Mouse (Mus musculus) CH12.LX (cell line): ENCODE measurements around the gene Gm17490. TPM values are rescaled to one million over a fixed set of nuclear protein-coding genes. Genes with fewer than 3 reads are reported as not detected.

ENCODE experiments used
- DNase-seq: peaks from one replicate; pipeline ENCODE4 v3.0.0-alpha.2; 2013; ENCODE audit errors: extremely low read depth
- H3K27ac ChIP-seq: 2 replicates; pipeline ENCODE4 v1.5.1; 2012; ENCODE audit warnings: low read depth, mild to moderate bottlenecking, control low read depth, moderate library complexity; ENCODE audit not compliant: insufficient read depth
- H3K27me3 ChIP-seq: replicated peaks from 2 replicates; pipeline ENCODE3; 2012; ENCODE audit warnings: inconsistent platforms
- H3K36me3 ChIP-seq, 2 experiments: replicated peaks in 1 of 2; 2 replicates each; pipeline versions ENCODE3 to v1.6.1; 2012; ENCODE audit warnings: inconsistent platforms in 1 of 2, low read length in 1 of 2, mild to moderate bottlenecking in 1 of 2, mixed read lengths in 1 of 2, moderate library complexity in 1 of 2; ENCODE audit not compliant: control insufficient read depth in 1 of 2, insufficient read depth in 1 of 2
- H3K4me1 ChIP-seq, 2 experiments: 2 replicates each; pipeline ENCODE4 v1.6.1; 2012; ENCODE audit warnings: inconsistent platforms in 1 of 2, moderate library complexity in 1 of 2; ENCODE audit not compliant: insufficient read depth in 2 of 2, control insufficient read depth in 1 of 2
- H3K4me2 ChIP-seq: 2 replicates; pipeline ENCODE4 v1.6.1; 2012; ENCODE audit warnings: low read depth, mild to moderate bottlenecking, control low read depth; ENCODE audit not compliant: poor library complexity, insufficient read depth, severe bottlenecking
- H3K4me3 ChIP-seq, 3 experiments: fragments of 150-350 bp in 1 of 3; sonication (generic) in 1 of 3; replicated peaks in 1 of 3; 2 replicates each; pipeline versions ENCODE3 to v1.5.1; 2011 to 2012; ENCODE audit warnings: low read depth in 2 of 3, low read length in 2 of 3, mild to moderate bottlenecking in 2 of 3, moderate library complexity in 2 of 3, control low read depth in 1 of 3, improper control_type of control experiment in 1 of 3, inconsistent platforms in 1 of 3, mixed read lengths in 1 of 3; ENCODE audit not compliant: poor library complexity in 1 of 3
- H3K79me2 ChIP-seq: replicated peaks from 2 replicates; pipeline ENCODE4 v1.6.1; 2012; ENCODE audit warnings: mild to moderate bottlenecking, moderate library complexity; ENCODE audit not compliant: control insufficient read depth, poor library complexity, insufficient read depth, severe bottlenecking; ENCODE audit errors: extremely low read depth
- H3K9ac ChIP-seq: 2 replicates; pipeline ENCODE4 v1.6.1; 2012; ENCODE audit warnings: low read depth, mild to moderate bottlenecking, control low read depth, moderate library complexity; ENCODE audit not compliant: insufficient read depth
- H3K9me3 ChIP-seq: replicated peaks from 2 replicates; pipeline ENCODE3; 2012; ENCODE audit warnings: low read length, inconsistent platforms, mixed read lengths
- CHD1 ChIP-seq: IDR thresholded peaks from 2 replicates; pipeline ENCODE4 v1.6.1; 2012; ENCODE audit warnings: low read depth, low read length, improper control_type of control experiment, inconsistent platforms
- CTCF ChIP-seq, 2 experiments: IDR thresholded peaks in 1 of 2; conservative IDR thresholded peaks in 1 of 2; 2 replicates each; pipeline ENCODE4 v1.5.1; 2011 to 2012; ENCODE audit warnings: low read depth in 2 of 2, low read length in 2 of 2, improper control_type of control experiment in 1 of 2, inconsistent platforms in 1 of 2, mild to moderate bottlenecking in 1 of 2, moderate library complexity in 1 of 2
- ETS1 ChIP-seq: conservative IDR thresholded peaks from 2 replicates; pipeline ENCODE4 v1.6.1; 2012; ENCODE audit warnings: low read depth, mild to moderate bottlenecking, inconsistent platforms, low read length, improper control_type of control experiment, moderate library complexity
- GABPA ChIP-seq: IDR thresholded peaks from 2 replicates; pipeline ENCODE4 v1.6.1; 2012; ENCODE audit warnings: low read depth, low read length, improper control_type of control experiment, inconsistent platforms; ENCODE audit not compliant: insufficient replicate concordance
- HCFC1 ChIP-seq: IDR thresholded peaks from 2 replicates; pipeline ENCODE4 v1.6.1; 2012; ENCODE audit warnings: low read depth, mild to moderate bottlenecking, inconsistent platforms, low read length, improper control_type of control experiment
- IRF4 ChIP-seq: IDR thresholded peaks from 2 replicates; pipeline ENCODE4 v1.6.1; 2014; ENCODE audit warnings: low read depth, mild to moderate bottlenecking, inconsistent platforms, low read length, improper control_type of control experiment
- KAT2A ChIP-seq: IDR thresholded peaks from 2 replicates; pipeline ENCODE4 v1.6.1; 2012; ENCODE audit warnings: low read length, improper control_type of control experiment, inconsistent platforms; ENCODE audit not compliant: insufficient replicate concordance
- MAFK ChIP-seq: IDR thresholded peaks from 2 replicates; pipeline ENCODE4 v1.6.1; 2011; ENCODE audit warnings: low read length, improper control_type of control experiment; ENCODE audit not compliant: insufficient replicate concordance
- MAX ChIP-seq: IDR thresholded peaks from 2 replicates; pipeline ENCODE4 v1.6.1; 2011; ENCODE audit warnings: low read length, improper control_type of control experiment
- MAZ ChIP-seq: IDR thresholded peaks from 2 replicates; pipeline ENCODE4 v1.6.1; 2012; ENCODE audit warnings: low read depth, mild to moderate bottlenecking, inconsistent platforms, low read length, improper control_type of control experiment, moderate library complexity
- MEF2A ChIP-seq: IDR thresholded peaks from 2 replicates; pipeline ENCODE4 v1.6.1; 2014; ENCODE audit warnings: low read depth, mild to moderate bottlenecking, inconsistent platforms, low read length, improper control_type of control experiment, borderline replicate concordance
- MXI1 ChIP-seq: IDR thresholded peaks from 2 replicates; pipeline ENCODE4 v1.6.1; 2011; ENCODE audit warnings: mild to moderate bottlenecking, low read depth, low read length, improper control_type of control experiment
- MYC ChIP-seq: IDR thresholded peaks from 2 replicates; pipeline ENCODE4 v1.6.1; 2011; ENCODE audit warnings: low read depth, mild to moderate bottlenecking, improper control_type of control experiment, low read length
- PAX5 ChIP-seq: IDR thresholded peaks from 2 replicates; pipeline ENCODE4 v1.6.1; 2012; ENCODE audit warnings: low read length, inconsistent platforms, mixed read lengths
- POLR2A ChIP-seq: IDR thresholded peaks from 2 replicates; pipeline ENCODE4 v1.6.1; 2011; ENCODE audit warnings: low read depth, mild to moderate bottlenecking, improper control_type of control experiment, low read length
- POLR2AphosphoS2 ChIP-seq: IDR thresholded peaks from 2 replicates; pipeline ENCODE4 v1.6.1; 2011; ENCODE audit warnings: low read depth, low read length, improper control_type of control experiment
- SIN3A ChIP-seq: IDR thresholded peaks from 2 replicates; pipeline ENCODE4 v1.6.1; 2012; ENCODE audit warnings: low read length, improper control_type of control experiment, inconsistent platforms
- TCF12 ChIP-seq: IDR thresholded peaks from 2 replicates; pipeline ENCODE4 v1.6.1; 2014; ENCODE audit warnings: low read depth, mild to moderate bottlenecking, inconsistent platforms, low read length, improper control_type of control experiment
- USF2 ChIP-seq: conservative IDR thresholded peaks from 2 replicates; pipeline ENCODE4 v1.6.1; 2011; ENCODE audit warnings: low read depth, low read length, improper control_type of control experiment
- ZMIZ1 ChIP-seq: IDR thresholded peaks from 2 replicates; pipeline ENCODE4 v1.6.1; 2012; ENCODE audit warnings: low read depth, mild to moderate bottlenecking, inconsistent platforms, low read length, improper control_type of control experiment
- dilution Hi-C: fragments of 300-500 bp; cut with MboI; formaldehyde crosslinking; loops from 2 replicates; pipeline ENCODE4 v1.14.3; 2020; ENCODE audit warnings: low sequenced_read_pairs; ENCODE audit not compliant: extremely low pct_unique_long_range_greater_than_20kb, extremely low pct_ligation_motif_present
- in situ Hi-C: fragments of 300-500 bp; cut with MboI; formaldehyde crosslinking; loops from 3 replicates; pipeline ENCODE4 v1.14.3; 2019; ENCODE audit warnings: low sequenced_read_pairs, low pct_ligation_motif_present, low pct_unique_long_range_greater_than_20kb, mixed read lengths
- polyA plus RNA-seq: library from polyadenylated mRNA; unstranded; fragments of >175 nt; gene quantifications from 2 replicates; pipeline ENCODE4 v1.2.1, GENCODE M21; 2012; ENCODE audit warnings: low read depth; ENCODE audit not compliant: insufficient read length
- total RNA-seq, 2 experiments: library from RNA; depleted of rRNA; stranded (reverse); fragments of 300-350 nt in 1 of 2; fragments of >200 nt in 1 of 2; gene quantifications; 2 replicates each; pipeline ENCODE4 v1.2.3; 2012 to 2014

The Gm17490 gene
- total and polyA plus RNA-seq, 3 experiments: not detected

- peak; percentile 90 for TF ChIP-seq HCFC1
- TF ChIP-seq ETS1: peak; percentile 15; the same call in 1 of the 2 replicates
- TF ChIP-seq USF2: no peak
- peak; percentile 39; the same call in 1 of the 2 replicates for TF ChIP-seq IRF4
- peak; percentile 73; the same call in 1 of the 2 replicates for TF ChIP-seq KAT2A
- TF ChIP-seq MAZ: no peak
- TF ChIP-seq ZMIZ1: 0 out of 2 replicates have a peak, but pooled peaks have one; percentile 35
- TF ChIP-seq MAX: peak; percentile 73
- no peak for TF ChIP-seq MAFK
These were observed 23.3 kb downstream of the Gm17490 start (continued) for GRCm38 (mm10) chr2:11602506-11603489.

- Histone ChIP-seq H3K79me2 (peaks cover 56% of the 10 kb centered on the region), H3K4me1 (peaks cover 0 to 46% of the 10 kb centered on the region in 2 experiments; a peak in 2 of 4 replicates), H3K27ac (no peak overlapping the region), H3K36me3 (peaks cover 28 to 40% of the 10 kb centered on the region in 2 experiments), H3K9me3 (no peaks in the 10 kb centered on the region), H3K4me3 (peak overlapping the region; percentile 77 to 98 (median 95)), H3K27me3 (no peaks in the 10 kb centered on the region), H3K4me2 (peak overlapping the region; percentile 97), H3K9ac (peak overlapping the region; percentile 87)
- in situ Hi-C loops: no loop called here
- TF ChIP-seq CTCF (conservative IDR thresholded peaks at IDR 0.05 in 1 of 2, IDR thresholded peaks at IDR 0.05 in 1 of 2; ENCODE audit: low read depth in 2 of 2, low read length in 2 of 2) (no peak), ETS1 (no peak), POLR2AphosphoS2 (no peak), POLR2A (no peak), SIN3A (no peak), MYC (peak; percentile 71; the same call in 1 of the 2 replicates), CHD1 (peak; percentile 45; the same call in 1 of the 2 replicates), MAX (peak; percentile 56; the same call in 1 of the 2 replicates), MEF2A (no peak), PAX5 (no peak), MXI1 (0 out of 2 replicates have a peak, but pooled peaks have one; percentile 50), TCF12 (no peak), GABPA (no peak)
- dilution Hi-C loops: no loop called here
- DNase-seq: no peak
These were observed 24.3 kb downstream of the Gm17490 start for GRCm38 (mm10) chr2:11601795-11602194.
